Comparison of ENCODE assay signal across 10 mouse cellular contexts in the genomic region with DNA sequence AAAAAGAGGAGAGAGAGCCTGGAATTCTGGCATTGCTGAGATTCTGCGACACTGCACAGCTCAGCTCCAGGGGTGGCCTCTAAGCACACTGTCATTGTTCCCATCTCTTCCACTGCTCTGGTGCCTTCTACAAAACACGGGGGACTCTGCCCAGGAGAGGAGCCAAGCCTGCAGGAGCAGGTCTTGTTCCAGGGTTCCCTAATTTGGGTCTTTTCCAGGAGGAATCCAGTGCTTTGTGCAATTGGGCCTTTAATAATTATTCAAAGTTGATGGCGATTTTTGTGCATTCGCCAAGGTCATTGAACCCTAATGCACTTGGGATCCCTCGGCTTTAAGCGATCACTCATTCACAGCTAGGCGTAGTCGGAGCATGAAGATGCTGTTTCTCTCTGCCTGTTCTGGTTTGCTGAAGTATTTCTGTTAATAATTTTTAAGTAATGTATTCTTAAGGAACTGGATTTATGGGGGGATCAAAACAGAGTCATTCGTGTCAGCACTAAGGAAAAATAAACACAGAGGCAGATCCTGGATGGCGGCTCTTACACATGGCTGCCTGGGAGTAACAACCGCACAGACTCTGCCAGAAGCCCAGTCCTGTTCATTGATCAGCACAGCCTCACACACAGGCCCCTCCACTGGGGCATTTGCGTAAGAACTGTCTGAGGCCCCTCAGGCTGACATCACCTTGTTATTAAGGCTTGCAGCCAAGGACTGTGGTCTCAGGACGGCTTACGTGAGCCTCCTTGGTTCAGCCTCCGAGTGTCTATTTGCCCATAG. TPM values are rescaled to one million over a fixed set of nuclear protein-coding genes. Genes with fewer than 3 reads are reported as not detected.
DNase-seq lines count a peak whose midpoint lies in the region; ATAC-seq and TF ChIP-seq lines count a peak whose summit lies in the region.
"Had no signal": no experiment of that assay in that cellular context is flagged by ENCODE, and none has a peak within 500 bp of the region (broad histone marks: within the 10 kb centered on the region; RNA-seq: fewer than 3 reads in every experiment).

No protein-coding gene starts in this region.

- WGBS in lung, embryonic 16.5 days: 41% methylated on average over 15 of the region's 15 CpGs
- WGBS in midbrain, postnatal 0 days: 48% methylated on average over 15 of the region's 15 CpGs

- H3K4me3 ChIP-seq in lung, embryonic 16.5 days (ENCODE audit: low read length): no peak overlapping the region
- H3K4me3 ChIP-seq in midbrain, postnatal 0 days (ENCODE audit: low read depth, low read length): no peak overlapping the region
- H3K4me3 ChIP-seq: neural tube, embryonic 12.5 days had no signal

- H3K4me1 ChIP-seq in lung, embryonic 16.5 days (replicated peaks; ENCODE audit: control insufficient read depth, insufficient read depth, low read length): no peaks in the 10 kb centered on the region; the same call in none of the 2 replicates
- no peaks in the 10 kb centered on the region for H3K4me1 ChIP-seq in midbrain, postnatal 0 days (ENCODE audit: insufficient read depth, low read length)

- TF ChIP-seq CTCF in midbrain, postnatal 0 days (IDR thresholded peaks at IDR 0.05): no peak

- no peaks in the 10 kb centered on the region for H3K36me3 ChIP-seq in lung, embryonic 16.5 days (ENCODE audit: control insufficient read depth, insufficient read depth, low read length)
- no peaks in the 10 kb centered on the region for H3K36me3 ChIP-seq in midbrain, postnatal 0 days (ENCODE audit: insufficient read depth, low read length)
- H3K36me3 ChIP-seq: neural tube, embryonic 12.5 days had no signal

- no peak overlapping the region for H3K4me2 ChIP-seq in lung, embryonic 16.5 days (ENCODE audit: low read depth, low read length)
- no peak overlapping the region for H3K4me2 ChIP-seq in midbrain, postnatal 0 days (ENCODE audit: low read depth, low read length, poor library complexity, severe bottlenecking)
- H3K4me2 ChIP-seq: neural tube, embryonic 12.5 days had no signal

- no peak overlapping the region for H3K27ac ChIP-seq in lung, embryonic 16.5 days (ENCODE audit: low read length)
- no peak overlapping the region for H3K27ac ChIP-seq in midbrain, postnatal 0 days (ENCODE audit: low read depth, low read length)
- H3K27ac ChIP-seq: neural tube, embryonic 12.5 days had no signal

- H3K9me3 ChIP-seq in lung, embryonic 16.5 days (ENCODE audit: control insufficient read depth, low read length): 0 out of 2 replicates have a peak, but pooled peaks cover 3% of the 10 kb centered on the region
- H3K9me3 ChIP-seq in midbrain, postnatal 0 days (ENCODE audit: low read length): no peaks in the 10 kb centered on the region
- H3K9me3 ChIP-seq: neural tube, embryonic 12.5 days had no signal

- H3K9ac ChIP-seq in lung, embryonic 16.5 days (ENCODE audit: low read length): no peak overlapping the region
- H3K9ac ChIP-seq in midbrain, postnatal 0 days (replicated peaks; ENCODE audit: low read length, poor library complexity, severe bottlenecking): no peak overlapping the region
- H3K9ac ChIP-seq: neural tube, embryonic 12.5 days had no signal

- peak; percentile 67 for ATAC-seq in lung, embryonic 16.5 days (ENCODE audit: low read depth)
- no peak for ATAC-seq in midbrain, postnatal 0 days (ENCODE audit: low FRiP score)
- ATAC-seq: lung, postnatal 0 days had no signal

- peak; percentile 17 for DNase-seq in adrenal gland, postnatal 14 days
- no peak for DNase-seq in adrenal gland, postnatal 25 days
- DNase-seq in lung, postnatal 36 days: no peak
- peak; percentile 66 for DNase-seq in kidney, adult 9 months
- peak; percentile 22 for DNase-seq in midbrain, postnatal 0 days (ENCODE audit: low spot score)
- no peak for DNase-seq in embryo, embryonic 10 days (ENCODE audit: low spot score)
- no peak for DNase-seq in yolk sac, embryonic 10.5 days (ENCODE audit: low spot score)

- H3K27me3 ChIP-seq in lung, embryonic 16.5 days (ENCODE audit: control insufficient read depth, insufficient read depth, low read depth, low read length): no peaks in the 10 kb centered on the region
- H3K27me3 ChIP-seq in midbrain, postnatal 0 days (ENCODE audit: insufficient read depth, low read length): no peaks in the 10 kb centered on the region
- H3K27me3 ChIP-seq: neural tube, embryonic 12.5 days had no signal

RNA-seq across cellular contexts. Expression of gene Cops8, which starts 35.9 kb away (rescaled TPM):
- 66.4 and 72.3 TPM in 2 replicates for total RNA-seq in adrenal gland, postnatal 14 days (2021)
- total RNA-seq in adrenal gland, postnatal 25 days (2021): 71.7 and 74.6 TPM in 2 replicates
- 142 and 148 TPM in 2 replicates for polyA plus RNA-seq in lung, embryonic 16.5 days (2015; fragmentation: Nextera tagmentation; extraction: Ambion mirVana)
- total RNA-seq in midbrain, postnatal 0 days (2014; rRNA removed): 85.5 and 141 TPM in 2 replicates
- 170 and 174 TPM in 2 replicates for polyA plus RNA-seq in midbrain, postnatal 0 days (2015; fragmentation: Nextera tagmentation; extraction: Ambion mirVana)

Comparison
In these comparisons a context has a peak if more than half of its experiments do, and no peak if none do; other contexts are left out.
1. DNase-seq: peak in adrenal gland, postnatal 14 days (single experiment), kidney, adult 9 months (single experiment) and midbrain, postnatal 0 days (single experiment); none in adrenal gland, postnatal 25 days (single experiment), lung, postnatal 36 days (single experiment), embryo, embryonic 10 days (single experiment) and yolk sac, embryonic 10.5 days (single experiment).